Mouse (Mus musculus) hindbrain, embryonic 14.5 days (tissue): Measurements from ENCODE around the gene Ryr3. TPM values are rescaled to one million over a fixed set of nuclear protein-coding genes. Genes with fewer than 3 reads are reported as not detected.
A peak's percentile ranks its signal among the peaks of the same experiment; 100 is the strongest.

Experiments used
- ATAC-seq: fragments of 200-750 bp; cut with Nextera tagmentation; 2 replicates; pipeline ENCODE4 v1.8.0; 2017; ENCODE audit warnings: moderate number of reproducible peaks, mild to moderate bottlenecking, moderate TSS enrichment, moderate library complexity; ENCODE audit not compliant: low FRiP score
- DNase-seq: peaks from one replicate; pipeline ENCODE4 v3.0.0-alpha.2; 2015; ENCODE audit warnings: low spot score
- H3K27ac ChIP-seq: fragments of 300-500 bp; sonication (generic); 2 replicates; pipeline ENCODE4 v1.5.1; 2014; ENCODE audit warnings: mild to moderate bottlenecking, moderate library complexity
- H3K27me3 ChIP-seq: fragments of 300-500 bp; sonication (generic); 2 replicates; pipeline ENCODE4 v1.6.1; 2014; ENCODE audit warnings: mild to moderate bottlenecking, low read length, mixed read lengths; ENCODE audit not compliant: control insufficient read depth, insufficient read depth
- H3K36me3 ChIP-seq: fragments of 300-500 bp; sonication (generic); replicated peaks from 2 replicates; pipeline ENCODE4 v1.6.1; 2014; ENCODE audit not compliant: control insufficient read depth, insufficient read depth
- H3K4me1 ChIP-seq: fragments of 300-500 bp; sonication (generic); replicated peaks from 2 replicates; pipeline ENCODE4 v1.6.1; 2014; ENCODE audit warnings: antibody characterized with exemption, low read length, mixed read lengths; ENCODE audit not compliant: control insufficient read depth, insufficient read depth
- H3K4me2 ChIP-seq: fragments of 300-500 bp; sonication (generic); replicated peaks from 2 replicates; pipeline ENCODE4 v1.6.1; 2014; ENCODE audit warnings: mild to moderate bottlenecking, moderate library complexity
- H3K4me3 ChIP-seq: fragments of 300-500 bp; sonication (generic); replicated peaks from 2 replicates; pipeline ENCODE4 v1.5.1; 2014; ENCODE audit warnings: mild to moderate bottlenecking, low read length
- H3K9ac ChIP-seq: fragments of 300-500 bp; sonication (generic); 2 replicates; pipeline ENCODE4 v1.6.1; 2014
- H3K9me3 ChIP-seq: fragments of 300-500 bp; sonication (generic); 2 replicates; pipeline ENCODE4 v1.6.1; 2016; ENCODE audit warnings: low read length; ENCODE audit not compliant: control insufficient read depth
- WGBS: fragments of 180-500 bp; shearing (Covaris S2); extraction: QIAGEN DNeasy Blood & Tissue Kit; methylation state at CpG from one replicate; pipeline ENCODE4 v1.1.7; 2014; 5-methylcytosine and 5-hydroxymethylcytosine counted together
- polyA plus RNA-seq: library from polyadenylated mRNA; unstranded; fragments of >200 nt; fragmentation: Nextera tagmentation; extraction: Ambion mirVana; gene quantifications from 2 replicates; pipeline ENCODE4 v1.2.1, GENCODE M21; 2014

The Ryr3 gene
- polyA plus RNA-seq, 1 experiment from 2014 or later: 6.6 TPM

- Histone ChIP-seq H3K27ac (no peak overlapping the region), H3K4me2 (no peak overlapping the region), H3K9ac (no peak overlapping the region), H3K9me3 (no peaks in the 10 kb centered on the region), H3K4me3 (no peak overlapping the region), H3K4me1 (no peaks in the 10 kb centered on the region), H3K36me3 (no peaks in the 10 kb centered on the region), H3K27me3 (no peaks in the 10 kb centered on the region)
- 83% methylated on average over 2 of the region's 2 CpGs for WGBS
- DNase-seq (no peak), ATAC-seq (peak; percentile 34; the same call in 1 of the 2 replicates)
These were observed 17.7 kb downstream of the Ryr3 start for GRCm38 (mm10) chr2:113199030-113199679.

GRCm38 (mm10) chr2:113187158-113187557, 29.7 kb downstream of the Ryr3 start:
- no peak for DNase-seq
- H3K27me3 ChIP-seq: no peaks in the 10 kb centered on the region
- H3K4me1 ChIP-seq: no peaks in the 10 kb centered on the region
- H3K9me3 ChIP-seq: no peaks in the 10 kb centered on the region
- H3K4me2 ChIP-seq: no peak overlapping the region
- no peak overlapping the region for H3K4me3 ChIP-seq
- H3K36me3 ChIP-seq: no peaks in the 10 kb centered on the region
- H3K9ac ChIP-seq: no peak overlapping the region
- H3K27ac ChIP-seq: no peak overlapping the region
- 65% methylated on average over 6 of the region's 6 CpGs for WGBS
- ATAC-seq: 0 out of 2 replicates have a peak, but pooled peaks have one; percentile 31

- H3K27me3 ChIP-seq: no peaks in the 10 kb centered on the region
- no peak overlapping the region for H3K4me2 ChIP-seq
- H3K36me3 ChIP-seq: no peaks in the 10 kb centered on the region
- ATAC-seq (0 out of 2 replicates have a peak, but pooled peaks have one; percentile 34), DNase-seq (no peak)
- no peak overlapping the region for H3K9ac ChIP-seq
- no peak overlapping the region for H3K4me3 ChIP-seq
- H3K4me1 ChIP-seq: no peaks in the 10 kb centered on the region
- WGBS: 55% methylated on average over 5 of the region's 5 CpGs
- no peaks in the 10 kb centered on the region for H3K9me3 ChIP-seq
- no peak overlapping the region for H3K27ac ChIP-seq
These were observed 35.2 kb downstream of the Ryr3 start for GRCm38 (mm10) chr2:113181701-113182100.

- no peak overlapping the region for H3K9ac ChIP-seq
- no peak overlapping the region for H3K4me3 ChIP-seq
- no peak for ATAC-seq
- H3K36me3 ChIP-seq: no peaks in the 10 kb centered on the region
- no peaks in the 10 kb centered on the region for H3K4me1 ChIP-seq
- H3K27me3 ChIP-seq: no peaks in the 10 kb centered on the region
- no peaks in the 10 kb centered on the region for H3K9me3 ChIP-seq
- H3K4me2 ChIP-seq: no peak overlapping the region
- no peak for DNase-seq
- no peak overlapping the region for H3K27ac ChIP-seq
These were observed 38.8 kb downstream of the Ryr3 start for GRCm38 (mm10) chr2:113178047-113178446.

- Histone ChIP-seq H3K4me3 (no peak overlapping the region), H3K27me3 (no peaks in the 10 kb centered on the region), H3K9ac (no peak overlapping the region), H3K4me2 (no peak overlapping the region), H3K9me3 (no peaks in the 10 kb centered on the region), H3K27ac (no peak overlapping the region), H3K4me1 (no peaks in the 10 kb centered on the region), H3K36me3 (no peaks in the 10 kb centered on the region)
- DNase-seq (no peak), ATAC-seq (no peak)
- 61% methylated on average over 5 of the region's 5 CpGs for WGBS
These were observed 40.6 kb downstream of the Ryr3 start for GRCm38 (mm10) chr2:113176337-113176736.

GRCm38 (mm10) chr2:113168096-113168495, 48.8 kb downstream of the Ryr3 start:
- DNase-seq (no peak), ATAC-seq (0 out of 2 replicates have a peak, but pooled peaks have one; percentile 22)
- Histone ChIP-seq H3K27me3 (no peaks in the 10 kb centered on the region), H3K4me3 (no peak overlapping the region), H3K4me2 (no peak overlapping the region), H3K36me3 (no peaks in the 10 kb centered on the region), H3K9me3 (no peaks in the 10 kb centered on the region), H3K4me1 (no peaks in the 10 kb centered on the region), H3K27ac (no peak overlapping the region), H3K9ac (no peak overlapping the region)
- 85% methylated on average over 4 of the region's 4 CpGs for WGBS

GRCm38 (mm10) chr2:113161494-113161893, 55.4 kb downstream of the Ryr3 start:
- Histone ChIP-seq H3K27ac (no peak overlapping the region), H3K4me1 (no peaks in the 10 kb centered on the region), H3K9me3 (no peaks in the 10 kb centered on the region), H3K27me3 (no peaks in the 10 kb centered on the region), H3K36me3 (no peaks in the 10 kb centered on the region), H3K4me2 (no peak overlapping the region), H3K9ac (no peak overlapping the region), H3K4me3 (no peak overlapping the region)
- WGBS: 83% methylated on average over 5 of the region's 5 CpGs
- DNase-seq (no peak), ATAC-seq (no peak)

- Histone ChIP-seq H3K27me3 (no peaks in the 10 kb centered on the region), H3K9me3 (no peaks in the 10 kb centered on the region), H3K4me3 (no peak overlapping the region), H3K4me2 (no peak overlapping the region), H3K9ac (no peak overlapping the region), H3K4me1 (no peaks in the 10 kb centered on the region), H3K27ac (no peak overlapping the region), H3K36me3 (no peaks in the 10 kb centered on the region)
- no peak for DNase-seq
- ATAC-seq: no peak
- 86% methylated on average over 3 of the region's 3 CpGs for WGBS
These were observed 79.1 kb downstream of the Ryr3 start for GRCm38 (mm10) chr2:113137766-113138165.

GRCm38 (mm10) chr2:113123476-113123875, 93.4 kb downstream of the Ryr3 start:
- DNase-seq (no peak), ATAC-seq (no peak)
- Histone ChIP-seq H3K4me2 (no peak overlapping the region), H3K9ac (no peak overlapping the region), H3K9me3 (no peaks in the 10 kb centered on the region), H3K36me3 (no peaks in the 10 kb centered on the region), H3K27me3 (no peaks in the 10 kb centered on the region), H3K27ac (no peak overlapping the region), H3K4me3 (no peak overlapping the region), H3K4me1 (no peaks in the 10 kb centered on the region)
- 58% methylated on average over 1 of the region's 1 CpGs for WGBS

- Histone ChIP-seq H3K27ac (no peak overlapping the region), H3K36me3 (no peaks in the 10 kb centered on the region), H3K4me3 (no peak overlapping the region), H3K9ac (no peak overlapping the region), H3K9me3 (no peaks in the 10 kb centered on the region), H3K4me1 (no peaks in the 10 kb centered on the region), H3K27me3 (no peaks in the 10 kb centered on the region), H3K4me2 (no peak overlapping the region)
- 63% methylated on average over 1 of the region's 1 CpGs for WGBS
- DNase-seq (no peak), ATAC-seq (no peak)
These were observed 97.8 kb downstream of the Ryr3 start for GRCm38 (mm10) chr2:113119080-113119479.
